Mouse (Mus musculus): ENCODE measurements around the gene Gtpbp10.

Gtpbp10 gene

GRCm38 (mm10) chr5:5496393-5496792 lies 62.9 kb downstream of the Gtpbp10 start:
- 55% methylated on average over 3 of the region's 3 CpGs for WGBS

GRCm38 (mm10) chr5:5495042-5495441 lies 64.3 kb downstream of the Gtpbp10 start:
- 90% methylated on average over 4 of the region's 4 CpGs for WGBS

GRCm38 (mm10) chr5:5494269-5495005 lies 64.9 kb downstream of the Gtpbp10 start:
- WGBS = 44% methylated on average over 16 of the region's 16 CpGs

DNA sequence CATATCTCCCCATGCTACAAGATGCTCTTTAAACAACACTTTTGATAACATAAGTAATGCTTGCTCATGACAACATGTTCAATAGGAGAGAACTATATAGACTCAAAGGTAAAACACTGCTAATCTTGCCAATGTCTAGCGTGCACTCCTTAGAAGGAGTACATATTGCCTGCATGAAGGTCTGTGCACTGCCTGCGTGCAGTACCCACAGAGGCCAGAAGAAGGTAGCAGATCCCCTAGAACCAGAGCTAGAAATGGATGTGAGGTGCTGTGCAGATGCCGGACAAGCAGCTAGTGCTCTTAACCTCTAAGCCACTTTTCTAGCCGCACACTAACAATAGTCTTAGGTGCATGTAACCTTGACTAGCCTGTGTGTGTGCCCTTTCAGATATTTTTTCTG lies 67.2 kb downstream of the Gtpbp10 start:
- WGBS = 98% methylated on average over 4 of the region's 4 CpGs

All from cerebral cortex, adult 2 months (tissue).